Mouse (Mus musculus) B cell, adult 67 days (primary cell): Measurements from ENCODE around the gene Olfr959. TPM values are rescaled to one million over a fixed set of nuclear protein-coding genes. Genes with fewer than 3 reads are reported as not detected.

Source experiments
- total RNA-seq, 2 experiments: library from RNA; stranded (reverse); gene quantifications; 4 replicates each; pipeline ENCODE4 v1.2.4; 2023

Olfr959 gene
- not detected for total RNA-seq

DNA sequence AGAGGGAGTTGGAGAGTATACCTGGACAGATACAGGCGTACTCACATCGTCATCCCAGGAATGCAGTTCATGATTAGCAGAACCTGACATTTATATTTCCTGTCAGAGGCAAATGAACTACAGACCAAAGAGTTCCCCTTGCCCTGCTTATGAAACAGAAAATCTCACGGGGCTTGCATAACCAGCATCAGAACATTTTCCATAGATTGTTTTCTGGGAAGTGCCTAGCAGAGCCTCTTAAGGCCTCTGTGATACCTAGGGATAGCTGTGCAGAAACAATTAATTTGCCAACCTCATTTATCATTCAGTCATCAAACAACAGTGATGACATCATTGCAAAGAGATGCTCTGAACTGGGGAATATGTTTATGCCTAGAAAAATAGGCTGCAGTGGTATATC, at the start of gene Olfr959:
Olfr959 (minus strand) TSS at position 101 of the 400 bp plus-strand sequence.

DNA sequence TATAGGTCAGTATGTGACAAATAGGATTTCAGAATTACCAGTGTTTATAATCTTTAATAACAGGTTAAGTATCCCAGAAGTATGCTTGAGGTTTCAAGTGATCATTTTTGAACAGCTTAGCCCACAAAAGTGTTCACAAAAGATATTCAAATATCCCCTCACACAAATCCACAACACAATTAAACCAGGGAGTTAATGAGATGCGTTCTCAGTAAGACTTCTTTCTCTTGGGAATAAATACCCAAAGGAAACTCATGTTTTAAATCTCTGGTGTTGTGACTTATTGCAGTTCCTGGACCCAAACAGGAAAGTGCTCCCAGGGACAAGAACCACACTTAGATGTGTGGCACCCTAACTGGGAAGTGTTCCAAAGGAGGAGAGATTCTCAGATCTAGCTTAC, 45.7 kb upstream of the Olfr959 start, which contains the start of gene Olfr960:
Olfr960 (plus strand) TSS at position 301 of the 400 bp plus-strand sequence.

DNA sequence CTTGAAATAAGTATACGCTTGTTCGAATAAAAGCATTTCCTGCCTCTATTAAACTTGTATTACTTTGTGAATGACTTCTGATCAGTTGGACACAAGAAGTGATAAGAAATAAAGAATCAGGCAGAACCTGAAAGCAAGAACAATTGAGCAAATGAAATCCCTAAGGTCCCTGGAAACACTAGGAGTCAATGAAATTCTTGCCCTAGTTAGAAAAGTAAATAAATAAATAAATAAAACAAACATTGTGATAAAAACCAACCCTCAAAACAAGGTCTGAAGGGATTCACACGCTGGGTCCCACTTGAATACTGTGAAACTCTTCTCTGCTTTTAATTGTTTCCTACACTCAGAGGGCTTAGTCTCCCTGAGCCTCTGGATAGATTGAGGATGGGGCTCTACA, 35.0 kb upstream of the Olfr959 start, which contains the start of gene Olfr148:
Olfr148 (plus strand) TSS at position 301 of the 400 bp plus-strand sequence.

DNA sequence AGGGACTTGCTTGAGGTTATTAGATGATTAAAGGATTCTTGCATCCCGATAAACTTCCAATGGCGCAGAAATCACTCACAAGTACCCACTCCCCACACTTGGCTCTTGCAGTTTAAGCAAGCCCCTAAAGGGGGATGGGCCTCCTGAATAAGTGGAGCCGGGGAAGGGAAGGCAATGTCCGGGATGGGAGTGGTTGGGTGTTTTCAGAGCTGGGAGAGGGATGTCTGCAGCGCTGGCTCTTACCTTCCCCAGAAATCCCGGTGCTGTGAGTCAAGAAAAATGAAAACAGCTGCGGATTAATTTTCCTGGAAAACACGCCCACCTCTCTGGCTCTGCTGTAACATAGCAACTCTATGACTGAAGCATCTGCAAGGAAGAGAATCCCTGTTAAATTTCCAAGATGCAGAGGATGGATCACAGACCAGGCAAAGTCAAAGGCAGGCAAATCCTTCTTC, 28.7 kb upstream of the Olfr959 start, which contains the start of gene AW551984:
AW551984 (minus strand) TSS at position 405 of the 455 bp plus-strand sequence.

DNA sequence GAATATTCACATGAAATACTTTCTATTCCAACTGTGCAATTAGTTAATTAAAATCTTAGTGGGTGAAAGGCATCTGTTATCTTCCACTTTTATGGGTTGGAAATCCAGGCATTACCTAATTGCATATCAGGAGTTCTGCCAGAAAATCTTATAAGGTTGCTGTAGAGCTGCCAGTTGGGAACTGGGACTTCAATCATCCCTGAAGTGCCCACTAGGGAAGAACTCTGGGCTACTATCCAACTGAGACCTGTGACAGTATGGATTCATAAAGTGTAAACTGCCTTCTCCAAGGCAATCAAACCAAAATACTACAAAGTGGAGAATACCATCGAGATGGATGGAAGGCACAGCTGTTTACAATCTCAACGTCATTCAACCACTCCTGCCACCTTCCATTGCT, 21.4 kb downstream of the Olfr959 start, which contains the start of gene Olfr958:
Olfr958 (minus strand) TSS at position 109 of the 400 bp plus-strand sequence.

Other genes with a start within 250 kb of the Olfr959 start
- gene Olfr948, start 249.5 kb downstream of the Olfr959 start, total RNA-seq, result not detected
- gene Olfr951, start 188.2 kb downstream of the Olfr959 start, total RNA-seq, result not detected
- not detected for gene Olfr952, start 148.4 kb downstream of the Olfr959 start, total RNA-seq
- gene Olfr954, start 118.9 kb downstream of the Olfr959 start, total RNA-seq, result not detected
- not detected for gene Olfr955, start 103.6 kb downstream of the Olfr959 start, total RNA-seq
- not detected for gene Olfr44, start 81.6 kb downstream of the Olfr959 start, total RNA-seq
- gene Olfr957, start 59.8 kb downstream of the Olfr959 start, total RNA-seq, result not detected
- gene Olfr958, start 21.5 kb downstream of the Olfr959 start, total RNA-seq, result not detected
- gene AW551984, start 28.8 kb upstream of the Olfr959 start, total RNA-seq, result not detected
- not detected for gene Olfr148, start 35.1 kb upstream of the Olfr959 start, total RNA-seq
- not detected for gene Olfr960, start 45.8 kb upstream of the Olfr959 start, total RNA-seq
- not detected for gene Olfr961, start 69.5 kb upstream of the Olfr959 start, total RNA-seq
- gene Olfr963, start 91.6 kb upstream of the Olfr959 start, total RNA-seq, result not detected
- gene Olfr149, start 131.5 kb upstream of the Olfr959 start, total RNA-seq, result not detected
- not detected for gene Olfr965, start 135.8 kb upstream of the Olfr959 start, total RNA-seq
- not detected for gene Olfr150, start 155.4 kb upstream of the Olfr959 start, total RNA-seq
- gene Olfr967, start 170.7 kb upstream of the Olfr959 start, total RNA-seq, result not detected
- gene Olfr968, start 207.7 kb upstream of the Olfr959 start, total RNA-seq, result not detected
- gene Olfr969, start 215.4 kb upstream of the Olfr959 start, total RNA-seq, result not detected
- not detected for gene Olfr970, start 233.3 kb upstream of the Olfr959 start, total RNA-seq